In genomic region chr9:89909131-89910010, GRCm38 (mm10) we compare ENCODE assay signal across 8 mouse cellular contexts. TPM values are rescaled to one million over a fixed set of nuclear protein-coding genes. Genes with fewer than 3 reads are reported as not detected.
DNase-seq lines count a peak whose midpoint lies in the region; ATAC-seq lines count a peak whose summit lies in the region.

Gene Rasgrf1, plus strand, starts transcription at chr9:89909908.

- no peaks in the 10 kb centered on the region for H3K36me3 ChIP-seq in kidney, embryonic 16.5 days (ENCODE audit: insufficient read depth, low read length)
- no peaks in the 10 kb centered on the region for H3K36me3 ChIP-seq in liver, embryonic 15.5 days (replicated peaks)

- H3K27me3 ChIP-seq in kidney, embryonic 16.5 days (ENCODE audit: insufficient read depth, low read length) = peaks cover 90% of the 10 kb centered on the region
- H3K27me3 ChIP-seq in liver, embryonic 15.5 days = peaks cover 80% of the 10 kb centered on the region

- DNase-seq in kidney, adult 18-20 months = no peak
- peak; percentile 64 to 71 for DNase-seq in cerebellum, adult 18-20 months
- DNase-seq in forelimb bud, embryonic 11.5 days (ENCODE audit: low read depth, low spot score) = peak; percentile 45
- DNase-seq in kidney, postnatal 4 days = peak; percentile 43 to 61
- DNase-seq in right cerebral cortex, postnatal 10 days (ENCODE audit: low spot score in 2 of 2) = peak; percentile 81 to 83
- DNase-seq in c-Kit-positive CD71-positive TER-119-positive erythroid progenitor cells, embryonic 14.5 days (ENCODE audit: low spot score) = no peak

- peak within 1 kb of the TSS; percentile 61 for H3K4me2 ChIP-seq in kidney, embryonic 16.5 days (replicated peaks; ENCODE audit: low read depth, low read length)
- peak within 1 kb of the TSS; percentile 55 for H3K4me2 ChIP-seq in liver, embryonic 15.5 days

- no peaks in the 10 kb centered on the region for H3K9me3 ChIP-seq in kidney, embryonic 16.5 days (ENCODE audit: low read length)
- H3K9me3 ChIP-seq in liver, embryonic 15.5 days (replicated peaks) = no peaks in the 10 kb centered on the region

- peak; percentile 65 for ATAC-seq in kidney, embryonic 16.5 days (ENCODE audit: low FRiP score, low TSS enrichment)
- no peak for ATAC-seq in liver, embryonic 15.5 days (ENCODE audit: insufficient read depth)

- peaks cover 26% of the 10 kb centered on the region for H3K4me1 ChIP-seq in kidney, embryonic 16.5 days (ENCODE audit: insufficient read depth, low read length)
- H3K4me1 ChIP-seq in liver, embryonic 15.5 days (replicated peaks) = peaks cover 3% of the 10 kb centered on the region; the same call in 1 of the 2 replicates

- no peak within 1 kb of the TSS for H3K27ac ChIP-seq in kidney, embryonic 16.5 days (ENCODE audit: low read length)
- H3K27ac ChIP-seq in liver, embryonic 15.5 days (replicated peaks) = no peak within 1 kb of the TSS

- H3K4me3 ChIP-seq in kidney, embryonic 16.5 days (ENCODE audit: low read length) = peak within 1 kb of the TSS; percentile 44
- peak within 1 kb of the TSS; percentile 29 for H3K4me3 ChIP-seq in liver, embryonic 15.5 days (replicated peaks)

- under 1% methylated on average over 58 of the region's 64 CpGs for WGBS in kidney, embryonic 16.5 days
- WGBS in liver, embryonic 15.5 days (ENCODE audit: insufficient replicate concordance) = 2% methylated on average over 62 of the region's 64 CpGs

- H3K9ac ChIP-seq in kidney, embryonic 16.5 days (replicated peaks; ENCODE audit: low read length) = no peak within 1 kb of the TSS
- no peak within 1 kb of the TSS for H3K9ac ChIP-seq in liver, embryonic 15.5 days

RNA-seq across cellular contexts. Expression of gene Rasgrf1, which starts in this region (rescaled TPM):
- 0.20 TPM in 1 of 2 replicates, not detected in the other for polyA plus RNA-seq in kidney, embryonic 16.5 days (2015; fragmentation: Nextera tagmentation; extraction: Ambion mirVana)
- not detected in 2 replicates for polyA plus RNA-seq in liver, embryonic 15.5 days (2015; fragmentation: Nextera tagmentation; extraction: Ambion mirVana)

Comparison
In these comparisons a context has a peak if more than half of its experiments do, and no peak if none do; other contexts are left out.
1. DNase-seq: peak in cerebellum, adult 18-20 months (2 of 2), forelimb bud, embryonic 11.5 days (single experiment), kidney, postnatal 4 days (2 of 2) and right cerebral cortex, postnatal 10 days (2 of 2); none in kidney, adult 18-20 months (single experiment) and c-Kit-positive CD71-positive TER-119-positive erythroid progenitor cells, embryonic 14.5 days (single experiment).
2. Peak in ATAC-seq, H3K4me3 ChIP-seq and H3K4me2 ChIP-seq in kidney, embryonic 16.5 days; RNA of the gene not detected or under 1 TPM.